Mouse (Mus musculus) kidney, embryonic 16.5 days (tissue): Measurements from ENCODE around the gene Stat4. TPM values are rescaled to one million over a fixed set of nuclear protein-coding genes. Genes with fewer than 3 reads are reported as not detected.
A peak's percentile ranks its signal among the peaks of the same experiment; 100 is the strongest.

Source experiments
- ATAC-seq: fragments of 200-750 bp; cut with Nextera tagmentation; 2 replicates; pipeline ENCODE4 v1.8.0; 2017; ENCODE audit warnings: moderate TSS enrichment; ENCODE audit not compliant: low FRiP score, low TSS enrichment
- H3K27ac ChIP-seq: fragments of 300-500 bp; sonication (generic); 2 replicates; pipeline ENCODE4 v1.5.1; 2014; ENCODE audit warnings: low read length
- H3K27me3 ChIP-seq: fragments of 300-500 bp; sonication (generic); 2 replicates; pipeline ENCODE4 v1.6.1; 2014; ENCODE audit warnings: low read length, control low read depth, mixed read lengths; ENCODE audit not compliant: insufficient read depth
- H3K36me3 ChIP-seq: fragments of 300-500 bp; sonication (generic); 2 replicates; pipeline ENCODE4 v1.6.1; 2014; ENCODE audit warnings: low read length, control low read depth, mixed read lengths; ENCODE audit not compliant: insufficient read depth
- H3K4me1 ChIP-seq: fragments of 300-500 bp; sonication (generic); 2 replicates; pipeline ENCODE4 v1.6.1; 2014; ENCODE audit warnings: low read length, control low read depth, mixed read lengths; ENCODE audit not compliant: insufficient read depth
- H3K4me2 ChIP-seq: fragments of 300-500 bp; sonication (generic); replicated peaks from 2 replicates; pipeline ENCODE4 v1.6.1; 2014; ENCODE audit warnings: low read depth, low read length
- H3K4me3 ChIP-seq: fragments of 300-500 bp; sonication (generic); 2 replicates; pipeline ENCODE4 v1.5.1; 2014; ENCODE audit warnings: mild to moderate bottlenecking, low read length
- H3K9ac ChIP-seq: fragments of 300-500 bp; sonication (generic); replicated peaks from 2 replicates; pipeline ENCODE4 v1.6.1; 2014; ENCODE audit warnings: low read length
- H3K9me3 ChIP-seq: fragments of 300-500 bp; sonication (generic); 2 replicates; pipeline ENCODE4 v1.6.1; 2016; ENCODE audit warnings: low read length, control low read depth
- WGBS: fragments of 180-500 bp; shearing (Covaris S2); extraction: QIAGEN DNeasy Blood & Tissue Kit; methylation state at CpG from one replicate; pipeline ENCODE4 v1.1.7; 2014; 5-methylcytosine and 5-hydroxymethylcytosine counted together
- polyA plus RNA-seq: library from polyadenylated mRNA; unstranded; fragments of >200 nt; fragmentation: Nextera tagmentation; extraction: Ambion mirVana; gene quantifications from 2 replicates; pipeline ENCODE4 v1.2.1, GENCODE M21; 2015

Gene Stat4
- polyA plus RNA-seq, 1 experiment from 2014 or later = 1.2 TPM

GRCm38 (mm10) chr1:52131787-52132377 lies 144.9 kb downstream of the Stat4 start:
- no peak overlapping the region for H3K9ac ChIP-seq

GRCm38 (mm10) chr1:52133254-52133653 lies 146.3 kb downstream of the Stat4 start:
- Histone ChIP-seq H3K27ac (no peak overlapping the region), H3K9ac (no peak overlapping the region), H3K27me3 (no peaks in the 10 kb centered on the region), H3K4me2 (no peak overlapping the region), H3K36me3 (no peaks in the 10 kb centered on the region), H3K4me1 (no peaks in the 10 kb centered on the region), H3K4me3 (no peak overlapping the region), H3K9me3 (no peaks in the 10 kb centered on the region)
- 84% methylated on average over 8 of the region's 8 CpGs for WGBS
- ATAC-seq = no peak

More at GRCm38 (mm10) chr1:52131787-52132377, 144.9 kb downstream of the Stat4 start:
- WGBS = 84% methylated on average over 11 of the region's 11 CpGs
- no peaks in the 10 kb centered on the region for H3K9me3 ChIP-seq
- H3K4me2 ChIP-seq = no peak overlapping the region
- no peak for ATAC-seq
- no peak overlapping the region for H3K27ac ChIP-seq
- H3K36me3 ChIP-seq = peaks cover 2% of the 10 kb centered on the region
- H3K27me3 ChIP-seq = no peaks in the 10 kb centered on the region
- H3K4me3 ChIP-seq = no peak overlapping the region
- H3K4me1 ChIP-seq = no peaks in the 10 kb centered on the region

GRCm38 (mm10) chr1:52137292-52137691 lies 150.3 kb downstream of the Stat4 start:
- H3K4me1 ChIP-seq = peaks cover 5% of the 10 kb centered on the region; the same call in 1 of the 2 replicates
- 84% methylated on average over 16 of the region's 16 CpGs for WGBS

GRCm38 (mm10) chr1:52140534-52140933 lies 153.6 kb downstream of the Stat4 start:
- no peaks in the 10 kb centered on the region for H3K27me3 ChIP-seq
- H3K9me3 ChIP-seq = no peaks in the 10 kb centered on the region
- no peak overlapping the region for H3K27ac ChIP-seq
- no peak overlapping the region for H3K9ac ChIP-seq
- no peaks in the 10 kb centered on the region for H3K36me3 ChIP-seq
- no peak overlapping the region for H3K4me3 ChIP-seq
- H3K4me2 ChIP-seq = no peak overlapping the region
- H3K4me1 ChIP-seq = peaks cover 7% of the 10 kb centered on the region; the same call in 1 of the 2 replicates
- WGBS = 42% methylated on average over 9 of the region's 9 CpGs
- no peak for ATAC-seq

More at GRCm38 (mm10) chr1:52137292-52137691, 150.3 kb downstream of the Stat4 start:
- H3K9me3 ChIP-seq = no peaks in the 10 kb centered on the region
- no peak for ATAC-seq
- H3K27me3 ChIP-seq = no peaks in the 10 kb centered on the region
- H3K36me3 ChIP-seq = no peaks in the 10 kb centered on the region
- no peak overlapping the region for H3K4me2 ChIP-seq
- no peak overlapping the region for H3K4me3 ChIP-seq
- H3K9ac ChIP-seq = no peak overlapping the region
- no peak overlapping the region for H3K27ac ChIP-seq

GRCm38 (mm10) chr1:52141482-52141881 lies 154.5 kb downstream of the Stat4 start:
- ATAC-seq = no peak
- H3K4me2 ChIP-seq = no peak overlapping the region
- H3K9ac ChIP-seq = no peak overlapping the region
- WGBS = 65% methylated on average over 3 of the region's 3 CpGs
- H3K4me3 ChIP-seq = no peak overlapping the region
- H3K36me3 ChIP-seq = no peaks in the 10 kb centered on the region
- no peaks in the 10 kb centered on the region for H3K9me3 ChIP-seq
- no peaks in the 10 kb centered on the region for H3K27me3 ChIP-seq
- peaks cover 7% of the 10 kb centered on the region; the same call in 1 of the 2 replicates for H3K4me1 ChIP-seq
- no peak overlapping the region for H3K27ac ChIP-seq

GRCm38 (mm10) chr1:52142117-52142516 lies 155.2 kb downstream of the Stat4 start:
- H3K9me3 ChIP-seq = no peaks in the 10 kb centered on the region
- no peak overlapping the region for H3K4me2 ChIP-seq
- no peak for ATAC-seq
- peaks cover 7% of the 10 kb centered on the region; the same call in 1 of the 2 replicates for H3K4me1 ChIP-seq
- no peak overlapping the region for H3K9ac ChIP-seq
- H3K4me3 ChIP-seq = no peak overlapping the region
- 82% methylated on average over 4 of the region's 4 CpGs for WGBS
- no peaks in the 10 kb centered on the region for H3K36me3 ChIP-seq
- H3K27me3 ChIP-seq = no peaks in the 10 kb centered on the region
- no peak overlapping the region for H3K27ac ChIP-seq

GRCm38 (mm10) chr1:52143191-52143590 lies 156.2 kb downstream of the Stat4 start:
- Histone ChIP-seq H3K27ac (no peak overlapping the region), H3K9ac (no peak overlapping the region), H3K9me3 (no peaks in the 10 kb centered on the region), H3K36me3 (no peaks in the 10 kb centered on the region), H3K4me1 (peaks cover 7% of the 10 kb centered on the region; the same call in 1 of the 2 replicates), H3K4me2 (no peak overlapping the region), H3K4me3 (no peak overlapping the region), H3K27me3 (no peaks in the 10 kb centered on the region)
- no peak for ATAC-seq
- 69% methylated on average over 4 of the region's 4 CpGs for WGBS

- Histone ChIP-seq H3K4me2 (no peak overlapping the region), H3K9me3 (no peaks in the 10 kb centered on the region), H3K36me3 (no peaks in the 10 kb centered on the region), H3K4me1 (peaks cover 11% of the 10 kb centered on the region), H3K27me3 (no peaks in the 10 kb centered on the region), H3K9ac (no peak overlapping the region), H3K4me3 (no peak overlapping the region), H3K27ac (no peak overlapping the region)
- WGBS = 76% methylated on average over 7 of the region's 7 CpGs
- ATAC-seq = no peak
Observed at GRCm38 (mm10) chr1:52143596-52144156, 156.7 kb downstream of the Stat4 start.

GRCm38 (mm10) chr1:52144907-52145306 lies 158.0 kb downstream of the Stat4 start:
- no peaks in the 10 kb centered on the region for H3K27me3 ChIP-seq
- H3K4me2 ChIP-seq = no peak overlapping the region
- 0 out of 2 replicates have a peak, but pooled peaks have one; percentile 16 for ATAC-seq
- no peaks in the 10 kb centered on the region for H3K9me3 ChIP-seq
- H3K9ac ChIP-seq = no peak overlapping the region
- no peak overlapping the region for H3K4me3 ChIP-seq
- H3K27ac ChIP-seq = no peak overlapping the region
- 68% methylated on average over 10 of the region's 10 CpGs for WGBS
- no peaks in the 10 kb centered on the region for H3K36me3 ChIP-seq
- peaks cover 13% of the 10 kb centered on the region for H3K4me1 ChIP-seq
